Mouse (Mus musculus) liver, embryonic 14.5 days (tissue): ENCODE measurements at regions not wholly inside any gene's neighbourhood (a gene's known extent, or its start where the extent isn't known, plus 50 kb on each side); places are given as distances from the start of the nearest gene placed in this dataset.

ENCODE experiments used
- CTCF ChIP-seq: IDR thresholded peaks from 2 replicates; pipeline ENCODE4 v1.5.1; 2016; ENCODE audit warnings: antibody characterized with exemption, low read depth, control low read depth
- EP300 ChIP-seq: IDR thresholded peaks from 2 replicates; pipeline ENCODE4 v1.6.1; 2016; ENCODE audit warnings: antibody characterized with exemption, low read depth

DNA sequence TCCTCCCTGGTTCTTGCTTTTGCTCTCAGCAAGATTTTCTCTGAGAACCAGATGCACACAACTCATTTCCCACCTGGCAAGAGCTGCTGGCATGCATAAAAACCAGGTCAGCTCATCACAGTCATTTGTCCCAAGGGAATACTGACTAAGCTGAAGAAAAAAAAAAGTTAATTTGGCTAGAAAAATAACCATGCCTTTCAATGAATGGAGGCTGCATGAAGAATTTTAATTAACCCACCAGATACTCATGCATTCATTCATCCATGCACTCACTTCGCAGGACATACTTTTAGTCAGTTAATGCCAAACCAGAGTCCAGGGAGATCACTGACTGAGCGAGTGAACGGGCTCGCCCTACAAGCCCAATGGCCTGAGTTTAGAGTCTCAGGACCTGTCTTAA is 505.4 kb upstream of the Hs6st1 start:
- no peak for TF ChIP-seq EP300
- no peak for TF ChIP-seq CTCF
